Mouse (Mus musculus) megakaryocyte, embryonic 14.5 days (primary cell): ENCODE data around the gene Sapcd1.

Source experiments
- FLI1 ChIP-seq: IDR thresholded peaks from 2 replicates; pipeline ENCODE4 v1.6.1; 2012; ENCODE audit warnings: low read length, inconsistent platforms, mixed read lengths
- GATA1 ChIP-seq: IDR thresholded peaks from 3 replicates; pipeline ENCODE4 v1.6.1; 2012; ENCODE audit warnings: mixed read lengths, low read length, inconsistent platforms, borderline replicate concordance

DNA sequence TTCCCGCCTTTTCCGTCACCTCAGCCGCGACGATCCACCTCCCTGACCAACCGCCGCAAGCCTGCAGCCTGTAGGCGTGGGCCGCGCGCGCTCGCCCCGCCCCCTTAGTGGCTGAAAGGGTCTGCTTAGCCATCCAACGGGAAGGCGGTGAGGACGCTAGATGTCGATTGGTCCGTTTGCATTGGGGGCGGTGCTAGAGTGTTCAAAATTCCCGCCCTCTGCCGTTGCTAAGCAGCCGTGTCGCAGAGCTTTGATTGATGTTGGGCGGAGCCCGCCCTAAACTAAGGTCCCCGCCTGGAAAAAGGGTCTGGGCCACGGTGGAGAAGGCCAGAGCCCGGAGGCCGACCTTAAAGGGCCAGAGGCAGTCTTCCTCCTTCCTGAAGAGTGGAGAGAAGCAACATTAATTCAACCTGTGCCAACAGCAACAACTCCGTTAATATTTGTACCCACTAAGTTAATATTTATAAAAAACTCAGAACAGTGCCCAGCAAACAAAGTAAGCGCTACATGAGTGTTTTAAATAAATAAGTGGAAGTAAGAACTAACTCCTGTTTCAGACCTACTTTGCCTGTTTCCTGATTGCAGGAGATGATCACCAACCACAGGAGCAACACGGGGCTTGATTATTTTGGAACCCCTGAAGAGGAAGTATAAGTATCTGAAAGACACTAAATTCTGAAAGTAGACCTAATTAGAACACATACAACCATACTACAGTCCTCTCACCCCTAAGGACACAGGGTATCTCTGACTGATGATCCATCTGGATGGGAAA, 19.1 kb upstream of the Sapcd1 start, which contains the start of gene Msh5:
- TF ChIP-seq GATA1 (no peak), FLI1 (peak; percentile 89; the same call in 1 of the 2 replicates)
